Mouse (Mus musculus) embryonic facial prominence, embryonic 12.5 days (tissue): ENCODE data around the gene Gm11634. TPM values are rescaled to one million over a fixed set of nuclear protein-coding genes. Genes with fewer than 3 reads are reported as not detected.

ENCODE experiments used
- ATAC-seq: fragments of 200-750 bp; cut with Nextera tagmentation; 2 replicates; pipeline ENCODE4 v1.8.0; 2017; ENCODE audit not compliant: insufficient number of reproducible peaks, insufficient read depth, low FRiP score, low TSS enrichment
- H3K27ac ChIP-seq: fragments of 300-500 bp; sonication (generic); 2 replicates; pipeline ENCODE4 v1.5.1; 2016; ENCODE audit warnings: mild to moderate bottlenecking
- H3K27me3 ChIP-seq: fragments of 300-500 bp; sonication (generic); 2 replicates; pipeline ENCODE4 v1.6.1; 2016; ENCODE audit warnings: mild to moderate bottlenecking, moderate library complexity
- H3K36me3 ChIP-seq: fragments of 300-500 bp; sonication (generic); 2 replicates; pipeline ENCODE4 v1.6.1; 2016; ENCODE audit warnings: mild to moderate bottlenecking
- H3K4me1 ChIP-seq: fragments of 300-500 bp; sonication (generic); 2 replicates; pipeline ENCODE4 v1.6.1; 2016
- H3K4me2 ChIP-seq: fragments of 300-500 bp; sonication (generic); replicated peaks from 2 replicates; pipeline ENCODE4 v1.6.1; 2016; ENCODE audit warnings: mild to moderate bottlenecking, moderate library complexity
- H3K4me3 ChIP-seq: fragments of 300-500 bp; sonication (generic); 2 replicates; pipeline ENCODE4 v1.5.1; 2016; ENCODE audit warnings: mild to moderate bottlenecking
- H3K9ac ChIP-seq: fragments of 300-500 bp; sonication (generic); 2 replicates; pipeline ENCODE4 v1.6.1; 2016; ENCODE audit warnings: mild to moderate bottlenecking, moderate library complexity
- H3K9me3 ChIP-seq: fragments of 300-500 bp; sonication (generic); 2 replicates; pipeline ENCODE4 v1.6.1; 2016; ENCODE audit warnings: mild to moderate bottlenecking, moderate library complexity
- WGBS: fragments of 180-500 bp; shearing (Covaris S2); methylation state at CpG from one replicate; pipeline ENCODE4 v1.1.7; 2016; 5-methylcytosine and 5-hydroxymethylcytosine counted together
- polyA plus RNA-seq: library from polyadenylated mRNA; unstranded; fragments of >200 nt; fragmentation: Nextera tagmentation; extraction: Ambion mirVana; gene quantifications from 2 replicates; pipeline ENCODE4 v1.2.1, GENCODE M21; 2016

The Gm11634 gene
- polyA plus RNA-seq, 1 experiment from 2014 or later, result not detected

DNA sequence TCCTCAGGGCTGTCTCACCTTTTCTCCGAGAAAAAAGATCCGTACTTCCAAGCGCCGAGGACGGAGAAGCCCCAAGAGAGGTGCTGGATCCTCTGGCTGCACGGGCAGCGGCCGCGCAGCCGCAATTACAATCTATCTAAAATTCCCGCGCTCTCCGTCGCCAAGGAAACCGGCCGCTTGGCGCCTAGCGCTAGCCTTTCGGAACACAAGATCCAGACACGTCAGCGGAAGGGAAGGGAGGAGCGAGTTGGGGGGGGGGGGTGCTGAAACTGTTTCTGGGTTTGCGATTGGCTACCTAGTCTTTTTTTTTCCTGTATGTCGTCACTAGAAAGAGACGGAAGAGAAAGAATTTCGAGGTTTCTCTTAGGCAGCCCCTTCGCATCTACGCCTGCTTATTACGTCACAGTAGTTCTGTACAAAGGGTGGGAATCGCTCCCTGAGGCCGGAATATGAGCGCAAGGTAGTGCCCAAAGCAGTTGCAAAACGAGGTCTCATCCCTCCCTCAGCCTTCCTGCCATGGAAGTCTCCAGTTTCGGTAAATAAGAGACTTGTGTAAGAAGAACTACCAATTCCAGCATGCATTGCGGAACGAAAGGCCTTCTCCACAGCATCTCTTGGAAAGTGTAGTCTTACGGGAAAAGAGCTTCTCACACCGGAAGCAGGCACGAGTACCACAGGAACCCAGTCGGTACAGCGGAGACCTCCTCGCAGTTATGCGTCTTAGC, 47.1 kb downstream of the Gm11634 start, which contains the start of the genes Brca1 and Nbr1:
TSS of gene Brca1 (minus strand) at position 205 of the 725 bp plus-strand sequence.
TSS of gene Nbr1 (plus strand) at position 399 of the 725 bp plus-strand sequence.
- H3K9ac ChIP-seq, result peak within 1 kb of the TSS; percentile 78
- H3K4me3 ChIP-seq, result peak within 1 kb of the TSS; percentile 76
- H3K9me3 ChIP-seq, result no peaks in the 10 kb centered on the region
- H3K27ac ChIP-seq, result peak within 1 kb of the TSS; percentile 92
- H3K36me3 ChIP-seq, result peaks cover 20% of the 10 kb centered on the region; the same call in 1 of the 2 replicates
- under 1% methylated on average over 43 of the region's 43 CpGs for WGBS
- peak; percentile 85 for ATAC-seq
- peaks cover 23% of the 10 kb centered on the region for H3K4me1 ChIP-seq
- no peaks in the 10 kb centered on the region for H3K27me3 ChIP-seq
- peak within 1 kb of the TSS; percentile 84 for H3K4me2 ChIP-seq

DNA sequence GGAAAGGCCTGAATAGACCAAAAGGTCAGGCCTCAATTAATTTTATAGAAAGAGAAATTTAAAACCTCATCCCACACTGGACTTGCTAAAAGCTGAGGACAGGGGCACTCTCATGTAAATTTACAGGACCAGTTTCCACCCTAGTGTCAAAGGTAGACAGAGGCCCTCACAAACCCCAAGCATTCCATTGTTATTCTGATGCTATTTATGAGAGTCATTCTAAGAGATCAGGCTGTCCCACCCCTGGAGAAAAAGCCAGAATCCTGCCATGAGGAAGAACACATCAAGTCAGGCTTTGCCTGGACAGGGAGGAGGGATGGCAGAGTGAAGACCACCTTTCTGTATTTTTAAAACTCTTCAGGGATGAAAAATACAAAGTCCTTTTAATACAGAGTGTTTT, 50.5 kb downstream of the Gm11634 start:
- H3K9ac ChIP-seq, result no peak overlapping the region
- H3K36me3 ChIP-seq, result peaks cover 14% of the 10 kb centered on the region
- H3K27me3 ChIP-seq, result no peaks in the 10 kb centered on the region
- no peak overlapping the region for H3K4me3 ChIP-seq
- no peak overlapping the region for H3K27ac ChIP-seq
- no peaks in the 10 kb centered on the region for H3K9me3 ChIP-seq
- peaks cover 10% of the 10 kb centered on the region for H3K4me1 ChIP-seq
- no peak for ATAC-seq
- H3K4me2 ChIP-seq, result no peak overlapping the region

DNA sequence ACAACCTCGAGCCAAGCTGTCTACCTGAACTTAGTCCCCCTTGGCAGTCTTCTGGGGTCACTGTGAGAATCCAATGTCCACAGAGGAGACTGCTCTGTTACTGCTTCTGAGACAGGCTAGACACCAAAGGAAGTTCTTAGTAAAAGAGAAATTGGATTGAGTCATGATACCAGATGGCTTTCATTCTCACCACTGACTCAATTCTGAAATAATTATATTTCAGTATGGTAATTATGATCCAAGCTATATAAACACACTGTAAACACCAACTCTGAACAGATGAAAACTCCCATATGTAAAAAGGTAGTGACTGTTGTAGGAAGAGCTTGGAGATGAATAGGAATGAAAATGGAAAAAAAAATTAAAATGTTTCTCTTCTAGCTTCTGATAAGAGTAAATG, 54.9 kb downstream of the Gm11634 start:
- no peak overlapping the region for H3K4me2 ChIP-seq
- no peaks in the 10 kb centered on the region for H3K4me1 ChIP-seq
- no peak overlapping the region for H3K27ac ChIP-seq
- no peaks in the 10 kb centered on the region for H3K27me3 ChIP-seq
- no peak overlapping the region for H3K4me3 ChIP-seq
- H3K36me3 ChIP-seq, result peaks cover 21% of the 10 kb centered on the region
- no peak overlapping the region for H3K9ac ChIP-seq
- no peaks in the 10 kb centered on the region for H3K9me3 ChIP-seq
- 73% methylated on average over 1 of the region's 1 CpGs for WGBS
- ATAC-seq, result no peak

Other genes starting within 250 kb of the Gm11634 start
- not detected in 2 replicates for gene G6pc, start 231.7 kb downstream of the Gm11634 start, polyA plus RNA-seq
- gene Aarsd1, start 181.6 kb downstream of the Gm11634 start, polyA plus RNA-seq, result 86.3 and 86.5 TPM in 2 replicates
- gene Gm27029, start 174.5 kb downstream of the Gm11634 start, polyA plus RNA-seq, result 9.6 and 9.9 TPM in 2 replicates
- gene Rundc1, start 174.2 kb downstream of the Gm11634 start, polyA plus RNA-seq, result 22.5 and 23.0 TPM in 2 replicates
- gene Ptges3l, start 173.9 kb downstream of the Gm11634 start, polyA plus RNA-seq, result 7.4 and 9.1 TPM in 2 replicates
- gene Rpl27, start 157.0 kb downstream of the Gm11634 start, polyA plus RNA-seq, result 361 and 382 TPM in 2 replicates
- 5.9 and 6.1 TPM in 2 replicates for gene Ifi35, start 150.8 kb downstream of the Gm11634 start, polyA plus RNA-seq
- 15.2 and 17.2 TPM in 2 replicates for gene Rnd2, start 134.3 kb downstream of the Gm11634 start, polyA plus RNA-seq
- gene Vat1, start 133.0 kb downstream of the Gm11634 start, polyA plus RNA-seq, result 32.2 and 35.4 TPM in 2 replicates
- 16.6 and 19.3 TPM in 2 replicates for gene Brca1, start 47.3 kb downstream of the Gm11634 start, polyA plus RNA-seq
- 80.8 and 85.0 TPM in 2 replicates for gene Nbr1, start 47.1 kb downstream of the Gm11634 start, polyA plus RNA-seq
- gene Tmem106a, start 17.0 kb downstream of the Gm11634 start, polyA plus RNA-seq, result 2.4 and 2.9 TPM in 2 replicates
- 44.1 and 51.1 TPM in 2 replicates for gene Rdm1, start 27.9 kb upstream of the Gm11634 start, polyA plus RNA-seq
- 3.9 and 5.2 TPM in 2 replicates for gene Arl4d, start 66.3 kb upstream of the Gm11634 start, polyA plus RNA-seq
- 48.1 and 50.4 TPM in 2 replicates for gene Dhx8, start 133.7 kb upstream of the Gm11634 start, polyA plus RNA-seq
- gene Etv4, start 186.1 kb upstream of the Gm11634 start, polyA plus RNA-seq, result 17.0 and 25.2 TPM in 2 replicates